Mouse (Mus musculus) bone marrow macrophage, adult 2 months (primary cell): ENCODE measurements around the gene Gpr37l1.

Experiments used
- CTCF ChIP-seq: IDR thresholded peaks from 2 replicates; pipeline ENCODE4 v1.5.1; 2012; ENCODE audit warnings: low read depth, mild to moderate bottlenecking, low read length, moderate library complexity
- POLR2A ChIP-seq: IDR thresholded peaks from 2 replicates; pipeline ENCODE4 v1.6.1; 2012; ENCODE audit warnings: mild to moderate bottlenecking, low read depth, low read length, borderline replicate concordance

DNA sequence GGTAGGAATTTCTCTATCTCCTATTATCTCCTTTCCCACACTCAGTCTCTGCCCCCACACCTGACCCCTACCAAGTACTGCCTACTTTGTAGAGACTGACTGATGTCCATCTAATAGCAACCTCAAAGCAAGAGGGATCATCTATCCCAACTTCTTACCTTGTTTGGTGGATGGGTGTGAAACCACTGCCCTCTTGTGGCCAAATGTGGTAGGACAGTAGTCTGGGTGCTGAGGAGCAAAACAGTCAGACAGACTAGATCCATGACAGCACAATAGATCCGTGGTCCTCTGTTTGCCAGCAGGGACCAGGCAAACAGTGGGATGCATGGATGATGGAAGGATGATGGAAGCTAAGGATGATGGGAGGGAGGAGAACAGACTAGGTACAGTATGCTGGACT is 31.0 kb downstream of the Gpr37l1 start:
- TF ChIP-seq CTCF (peak; percentile 59; the same call in 1 of the 2 replicates), POLR2A (no peak)
